Mouse (Mus musculus): ENCODE data around the gene Ap2b1.

DNA sequence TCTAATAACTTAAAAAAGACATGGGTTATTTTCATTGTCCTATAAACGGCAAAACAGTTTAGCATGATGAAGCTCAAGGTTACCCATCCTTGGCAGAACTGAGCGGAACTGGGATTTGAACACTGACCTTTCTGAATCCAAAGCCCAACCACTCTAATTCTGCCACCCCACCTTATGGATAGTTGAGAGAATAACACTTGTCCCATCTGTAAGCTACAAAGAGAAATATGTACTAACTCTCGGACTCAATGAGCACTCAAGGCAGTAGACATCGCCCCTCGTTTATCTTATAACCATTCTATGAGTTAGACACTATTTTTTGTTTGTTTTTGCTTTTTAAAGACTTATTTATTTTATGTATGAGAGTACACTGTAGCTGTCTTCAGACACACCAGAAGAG lies 9.8 kb upstream of the Ap2b1 start:
- TF ChIP-seq CTCF (IDR thresholded peaks at IDR 0.05) (no peak), POLR2A (IDR thresholded peaks at IDR 0.05; ENCODE audit: insufficient read depth, low read depth, low read length) (no peak), EP300 (IDR thresholded peaks at IDR 0.05; ENCODE audit: insufficient read depth, low read depth, low read length) (no peak)

Measured in heart, adult 2 months (tissue).